Mouse (Mus musculus): Measurements from ENCODE around the gene Gm21783.
"Not testable (repeated sequence)": the region's sequence is repeated elsewhere in the genome, so short reads cannot be mapped to it uniquely, and the experiment has no call there.

Gene Gm21783

GRCm38 (mm10) chrY:44981163-44981562, at the start of gene Gm21783:
TSS of gene Gm21783 (minus strand) at chrY:44981263.
- not testable (repeated sequence) for DNase-seq (ENCODE audit: low spot score)
